Mouse (Mus musculus) lung, postnatal 0 days (tissue): ENCODE measurements around the gene Rdh7. TPM values are rescaled to one million over a fixed set of nuclear protein-coding genes. Genes with fewer than 3 reads are reported as not detected.
"Not testable (repeated sequence)": the region's sequence is repeated elsewhere in the genome, so short reads cannot be mapped to it uniquely, and the experiment has no call there.

Source experiments
- ATAC-seq: fragments of 200-750 bp; cut with Nextera tagmentation; 2 replicates; pipeline ENCODE4 v1.8.0; 2017; ENCODE audit warnings: moderate library complexity
- DNase-seq: peaks from one replicate; pipeline ENCODE4 v3.0.0-alpha.2; 2016; ENCODE audit warnings: low spot score
- H3K27ac ChIP-seq: fragments of 300-500 bp; sonication (generic); 2 replicates; pipeline ENCODE4 v1.5.1; 2014; ENCODE audit warnings: antibody characterized with exemption, mild to moderate bottlenecking, low read length, mixed read lengths
- H3K27me3 ChIP-seq: fragments of 300-500 bp; sonication (generic); replicated peaks from 2 replicates; pipeline ENCODE4 v1.6.1; 2014; ENCODE audit warnings: low read length, mixed read lengths; ENCODE audit not compliant: insufficient read depth
- H3K36me3 ChIP-seq: fragments of 300-500 bp; sonication (generic); 2 replicates; pipeline ENCODE4 v1.6.1; 2014; ENCODE audit warnings: low read length, mixed read lengths; ENCODE audit not compliant: insufficient read depth
- H3K4me1 ChIP-seq: fragments of 300-500 bp; sonication (generic); 2 replicates; pipeline ENCODE4 v1.6.1; 2014; ENCODE audit warnings: antibody characterized with exemption, low read depth, low read length, mixed read lengths; ENCODE audit not compliant: insufficient read depth
- H3K4me2 ChIP-seq: fragments of 300-500 bp; sonication (generic); replicated peaks from 2 replicates; pipeline ENCODE4 v1.6.1; 2014; ENCODE audit warnings: low read depth, mild to moderate bottlenecking, low read length, moderate library complexity, mixed read lengths
- H3K4me3 ChIP-seq: fragments of 300-500 bp; sonication (generic); 2 replicates; pipeline ENCODE4 v1.5.1; 2014; ENCODE audit warnings: low read depth, low read length
- H3K9ac ChIP-seq: fragments of 300-500 bp; sonication (generic); replicated peaks from 2 replicates; pipeline ENCODE4 v1.6.1; 2014; ENCODE audit warnings: low read depth, mild to moderate bottlenecking
- H3K9me3 ChIP-seq: fragments of 300-500 bp; sonication (generic); 2 replicates; pipeline ENCODE4 v1.6.1; 2016; ENCODE audit warnings: low read length, mixed read lengths
- CTCF ChIP-seq: IDR thresholded peaks from 2 replicates; pipeline ENCODE4 v1.5.1; 2016; ENCODE audit warnings: antibody characterized with exemption, mild to moderate bottlenecking
- EP300 ChIP-seq: IDR thresholded peaks from 2 replicates; pipeline ENCODE4 v1.6.1; 2016; ENCODE audit warnings: antibody characterized with exemption, mild to moderate bottlenecking, control low read depth
- WGBS: fragments of 180-500 bp; shearing (Covaris S2); extraction: QIAGEN DNeasy Blood & Tissue Kit; methylation state at CpG from one replicate; pipeline ENCODE4 v1.1.7; 2014; 5-methylcytosine and 5-hydroxymethylcytosine counted together
- polyA plus RNA-seq: library from polyadenylated mRNA; unstranded; fragments of >200 nt; fragmentation: Nextera tagmentation; extraction: Ambion mirVana; gene quantifications from 2 replicates; pipeline ENCODE4 v1.2.1, GENCODE M21; 2015

The Rdh7 gene
- polyA plus RNA-seq, 1 experiment from 2014 or later = not detected

DNA sequence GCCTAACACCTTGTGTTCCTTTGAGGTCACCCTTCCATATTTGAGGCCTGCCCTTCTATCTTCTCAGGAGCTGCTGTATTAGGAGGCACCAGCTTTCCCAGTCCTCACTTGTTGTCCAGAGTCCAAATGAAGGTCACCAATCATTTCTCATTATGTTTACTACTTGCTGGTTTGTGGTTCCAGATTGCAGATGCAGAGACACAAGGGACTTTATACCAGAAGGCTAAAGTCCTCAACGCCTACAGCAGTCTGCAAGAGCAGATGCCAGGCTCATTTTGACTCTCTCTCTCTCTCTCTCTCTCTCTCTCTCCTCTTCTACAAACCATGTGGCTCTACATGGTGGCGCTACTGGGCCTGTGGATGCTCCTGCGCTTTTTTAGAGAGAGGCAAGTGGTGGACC, 22.4 kb downstream of the Rdh7 start, which contains the start of gene Rdh16f2:
Gene Rdh16f2, plus strand, starts transcription at position 243 of the 400 bp plus-strand sequence.
- Histone ChIP-seq H3K36me3 (no peaks in the 10 kb centered on the region), H3K27ac (no peak within 1 kb of the TSS), H3K9me3 (no peaks in the 10 kb centered on the region), H3K27me3 (no peaks in the 10 kb centered on the region), H3K9ac (no peak within 1 kb of the TSS), H3K4me1 (no peaks in the 10 kb centered on the region), H3K4me3 (no peak within 1 kb of the TSS), H3K4me2 (no peak within 1 kb of the TSS)
- ATAC-seq = no peak
- 90% methylated on average over 3 of the region's 3 CpGs for WGBS
- TF ChIP-seq EP300 = no peak
- no peak for DNase-seq

DNA sequence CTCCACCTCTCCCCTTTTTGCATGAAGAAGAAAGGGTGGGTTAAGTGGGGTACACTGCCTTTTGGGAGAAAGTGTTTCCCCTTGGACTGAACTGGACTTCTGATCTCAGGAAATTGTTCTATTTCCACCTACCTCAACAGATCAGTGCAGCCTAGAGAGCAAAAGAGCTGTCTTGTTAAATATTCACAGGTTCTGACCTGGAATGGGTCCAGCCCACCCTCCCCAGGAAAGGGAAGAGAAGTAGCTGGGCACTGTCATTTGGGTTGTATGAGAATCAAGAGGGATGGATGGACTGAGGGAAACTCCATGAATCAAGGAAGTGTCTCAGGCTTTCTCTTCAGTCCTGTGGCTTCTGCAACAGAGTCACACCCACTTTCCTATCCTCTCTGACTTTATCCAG, 23.7 kb downstream of the Rdh7 start:
- H3K4me2 ChIP-seq = no peak overlapping the region
- no peaks in the 10 kb centered on the region for H3K36me3 ChIP-seq
- H3K4me3 ChIP-seq = no peak overlapping the region
- H3K27me3 ChIP-seq = no peaks in the 10 kb centered on the region
- TF ChIP-seq EP300 (no peak), CTCF (no peak)
- no peaks in the 10 kb centered on the region for H3K9me3 ChIP-seq
- H3K27ac ChIP-seq = no peak overlapping the region
- H3K4me1 ChIP-seq = no peaks in the 10 kb centered on the region
- DNase-seq (no peak), ATAC-seq (no peak)
- no peak overlapping the region for H3K9ac ChIP-seq

DNA sequence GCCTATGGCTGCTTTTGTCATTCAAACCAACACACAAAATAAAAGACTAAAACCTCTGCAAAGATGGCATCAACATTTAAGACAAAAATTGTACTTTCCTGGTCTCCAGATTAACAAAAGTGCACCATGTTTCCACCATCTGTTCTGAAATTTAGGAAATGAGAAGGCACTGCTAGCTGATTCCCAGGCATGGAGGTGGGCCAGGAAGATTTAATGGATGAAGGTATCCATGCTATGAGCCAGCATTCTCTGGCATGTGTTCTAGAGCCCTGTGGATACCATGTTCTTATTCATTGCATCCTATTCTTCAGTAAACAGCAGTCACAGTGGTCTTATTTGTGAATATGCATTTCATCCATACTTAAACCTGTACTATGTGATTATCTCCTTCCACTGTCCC, 32.2 kb downstream of the Rdh7 start:
- H3K27ac ChIP-seq = no peak overlapping the region
- ATAC-seq (no peak), DNase-seq (no peak)
- no peaks in the 10 kb centered on the region for H3K36me3 ChIP-seq
- H3K9ac ChIP-seq = no peak overlapping the region
- no peaks in the 10 kb centered on the region for H3K27me3 ChIP-seq
- no peaks in the 10 kb centered on the region for H3K4me1 ChIP-seq
- TF ChIP-seq EP300 = no peak
- no peak for TF ChIP-seq CTCF
- no peak overlapping the region for H3K4me3 ChIP-seq
- no peaks in the 10 kb centered on the region for H3K9me3 ChIP-seq
- no peak overlapping the region for H3K4me2 ChIP-seq

DNA sequence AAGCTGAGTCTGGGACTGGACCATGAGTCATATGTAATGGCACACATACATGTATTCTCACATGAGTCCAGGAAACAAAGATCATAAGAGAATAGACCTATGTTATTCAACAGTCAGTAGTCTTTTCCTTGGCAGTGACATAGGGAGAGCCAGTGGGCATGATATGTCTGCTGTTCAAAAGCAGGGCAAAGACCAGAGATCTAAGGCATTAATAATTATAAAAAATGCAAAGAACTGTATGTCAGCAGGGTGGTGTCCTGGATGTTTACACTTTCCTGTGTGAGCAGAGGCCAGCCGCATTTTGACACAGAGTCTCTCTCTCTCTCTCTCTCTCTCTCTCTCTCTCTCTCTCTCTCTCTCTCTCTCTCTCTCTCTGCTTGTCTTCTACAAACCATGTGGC, 39.0 kb downstream of the Rdh7 start, which contains the start of gene Rdh19:
Gene Rdh19, plus strand, starts transcription at position 301 of the 400 bp plus-strand sequence.
- Histone ChIP-seq H3K4me3 (no peak within 1 kb of the TSS), H3K36me3 (no peaks in the 10 kb centered on the region), H3K27ac (no peak within 1 kb of the TSS), H3K4me1 (no peaks in the 10 kb centered on the region), H3K9me3 (no peaks in the 10 kb centered on the region), H3K4me2 (no peak within 1 kb of the TSS), H3K9ac (no peak within 1 kb of the TSS), H3K27me3 (no peaks in the 10 kb centered on the region)
- ATAC-seq (no peak), DNase-seq (no peak)
- WGBS = 54% methylated on average over 1 of the region's 1 CpGs
- TF ChIP-seq CTCF (no peak), EP300 (no peak)

DNA sequence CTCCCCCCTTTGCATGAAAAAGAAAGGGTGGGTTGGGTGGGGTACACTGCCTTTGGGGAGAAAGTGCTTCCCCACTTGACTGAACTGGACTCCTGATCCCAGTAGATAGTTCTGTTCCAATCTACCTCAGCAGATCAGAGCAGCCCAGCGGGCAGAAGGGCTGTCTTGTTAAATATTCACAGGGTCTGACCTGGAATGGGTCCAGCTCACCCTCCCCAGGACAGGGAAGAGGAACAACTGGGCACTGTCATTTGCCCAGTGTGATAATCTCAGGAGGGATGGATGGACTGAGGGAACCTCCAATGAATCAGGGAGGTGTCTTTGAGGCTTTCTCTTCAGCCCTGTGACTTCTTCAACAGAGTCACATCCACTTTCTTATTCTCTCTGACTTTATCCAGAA, 40.5 kb downstream of the Rdh7 start:
- no peaks in the 10 kb centered on the region for H3K9me3 ChIP-seq
- no peak overlapping the region for H3K4me3 ChIP-seq
- no peak overlapping the region for H3K9ac ChIP-seq
- no peaks in the 10 kb centered on the region for H3K4me1 ChIP-seq
- H3K27ac ChIP-seq = no peak overlapping the region
- H3K36me3 ChIP-seq = no peaks in the 10 kb centered on the region
- no peak overlapping the region for H3K4me2 ChIP-seq
- no peak for TF ChIP-seq EP300
- H3K27me3 ChIP-seq = no peaks in the 10 kb centered on the region
- ATAC-seq (no peak), DNase-seq (no peak)
- WGBS = 63% methylated on average over 1 of the region's 1 CpGs

DNA sequence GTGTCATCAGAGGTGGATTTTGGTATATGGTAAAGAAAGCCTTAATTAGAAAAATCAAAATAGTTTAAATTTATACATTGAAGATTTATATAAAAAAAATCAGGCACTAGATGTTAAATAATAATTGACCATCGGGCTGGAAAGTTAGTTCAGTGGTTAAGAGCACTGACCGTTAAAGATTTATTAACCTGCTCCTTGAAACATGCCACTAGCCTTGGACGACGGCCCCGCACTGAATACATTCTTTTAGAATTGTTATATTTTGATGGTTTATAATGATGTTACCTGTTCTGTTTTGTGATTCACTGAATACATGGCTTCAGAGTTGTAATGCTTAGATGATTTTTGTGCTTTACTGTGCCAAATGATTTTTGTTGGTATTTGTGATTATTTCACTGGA, 42.7 kb downstream of the Rdh7 start:
- not testable (repeated sequence) for H3K4me2 ChIP-seq

DNA sequence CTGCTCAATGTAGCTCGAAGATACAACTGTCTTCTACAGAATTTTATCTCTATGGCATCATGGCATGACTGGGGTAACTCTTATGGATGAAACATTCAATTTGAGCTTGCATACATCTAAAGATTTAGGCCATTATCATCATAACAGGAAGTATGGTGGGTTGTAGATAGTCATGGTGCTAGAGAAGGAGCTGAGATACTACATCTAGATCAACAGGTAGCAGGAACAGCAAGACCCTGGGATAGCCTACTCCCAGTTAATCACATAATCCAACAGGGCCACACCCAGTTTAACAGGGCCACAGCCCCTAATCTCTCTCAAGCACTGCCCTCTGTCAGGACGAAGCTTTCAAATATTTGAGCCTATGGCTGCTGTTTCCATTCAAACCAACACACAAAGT, 47.8 kb downstream of the Rdh7 start:
- WGBS = 62% methylated on average over 2 of the region's 2 CpGs
- ATAC-seq = no peak

More for the DNA sequence above, 42.7 kb downstream of the Rdh7 start:
- not testable (repeated sequence) for H3K27me3 ChIP-seq, H3K4me3 ChIP-seq, H3K36me3 ChIP-seq, H3K9me3 ChIP-seq, ATAC-seq, H3K4me1 ChIP-seq, H3K27ac ChIP-seq, DNase-seq, H3K9ac ChIP-seq
- WGBS = 87% methylated on average over 5 of the region's 5 CpGs

More for the DNA sequence above, 47.8 kb downstream of the Rdh7 start:
- no peak for DNase-seq
- Histone ChIP-seq H3K9ac (no peak overlapping the region), H3K4me1 (no peaks in the 10 kb centered on the region), H3K27ac (no peak overlapping the region), H3K27me3 (no peaks in the 10 kb centered on the region), H3K36me3 (no peaks in the 10 kb centered on the region), H3K9me3 (no peaks in the 10 kb centered on the region), H3K4me2 (no peak overlapping the region), H3K4me3 (no peak overlapping the region)
- TF ChIP-seq CTCF (no peak), EP300 (no peak)
